Mouse (Mus musculus): ENCODE data around the gene Pgf. TPM values are rescaled to one million over a fixed set of nuclear protein-coding genes. Genes with fewer than 3 reads are reported as not detected.

The Pgf gene
- polyA plus RNA-seq, 1 experiment from 2014 or later: 2.5 TPM

- DNase-seq (ENCODE audit: extremely low spot score, low spot score): no peak
- 78% methylated on average over 5 of the region's 5 CpGs for WGBS
These were observed 6.5 kb upstream of the Pgf start for GRCm38 (mm10) chr12:85184118-85184517.

GRCm38 (mm10) chr12:85182898-85183297 is 5.3 kb upstream of the Pgf start:
- no peak overlapping the region for H3K27ac ChIP-seq
- H3K36me3 ChIP-seq (replicated peaks): no peaks in the 10 kb centered on the region
- H3K9me3 ChIP-seq: no peaks in the 10 kb centered on the region
- peaks cover 62% of the 10 kb centered on the region for H3K27me3 ChIP-seq (ENCODE audit: poor library complexity, severe bottlenecking)
- H3K4me1 ChIP-seq: peaks cover 33% of the 10 kb centered on the region
- no peak overlapping the region for H3K4me3 ChIP-seq
- WGBS: 65% methylated on average over 5 of the region's 5 CpGs
- no peak for DNase-seq (ENCODE audit: extremely low spot score, low spot score)

More at GRCm38 (mm10) chr12:85184118-85184517, 6.5 kb upstream of the Pgf start:
- no peaks in the 10 kb centered on the region for H3K36me3 ChIP-seq (replicated peaks)
- peaks cover 27% of the 10 kb centered on the region for H3K4me1 ChIP-seq
- peaks cover 50% of the 10 kb centered on the region for H3K27me3 ChIP-seq (ENCODE audit: poor library complexity, severe bottlenecking)
- H3K4me3 ChIP-seq: no peak overlapping the region
- no peaks in the 10 kb centered on the region for H3K9me3 ChIP-seq
- H3K27ac ChIP-seq: no peak overlapping the region

- Histone ChIP-seq H3K9me3 (no peaks in the 10 kb centered on the region), H3K4me3 (no peak overlapping the region), H3K36me3 (replicated peaks) (no peaks in the 10 kb centered on the region), H3K4me1 (peaks cover 39% of the 10 kb centered on the region), H3K27me3 (ENCODE audit: poor library complexity, severe bottlenecking) (peaks cover 68% of the 10 kb centered on the region), H3K27ac (no peak overlapping the region)
- 11% methylated on average over 8 of the region's 8 CpGs for WGBS
- DNase-seq (ENCODE audit: extremely low spot score, low spot score): no peak
These were observed 4.7 kb upstream of the Pgf start for GRCm38 (mm10) chr12:85182345-85182643.

- Histone ChIP-seq H3K4me3 (no peak overlapping the region), H3K27ac (no peak overlapping the region), H3K36me3 (replicated peaks) (no peaks in the 10 kb centered on the region), H3K4me1 (peaks cover 44% of the 10 kb centered on the region), H3K27me3 (ENCODE audit: poor library complexity, severe bottlenecking) (peaks cover 74% of the 10 kb centered on the region), H3K9me3 (no peaks in the 10 kb centered on the region)
- DNase-seq (ENCODE audit: extremely low spot score, low spot score): no peak
- WGBS: 46% methylated on average over 17 of the region's 17 CpGs
These were observed 4.1 kb upstream of the Pgf start for GRCm38 (mm10) chr12:85181475-85182344.

- H3K27ac ChIP-seq: no peak overlapping the region
- peaks cover 95% of the 10 kb centered on the region for H3K27me3 ChIP-seq (ENCODE audit: poor library complexity, severe bottlenecking)
- no peak for DNase-seq (ENCODE audit: extremely low spot score, low spot score)
- H3K9me3 ChIP-seq: no peaks in the 10 kb centered on the region
- WGBS: 70% methylated on average over 2 of the region's 2 CpGs
- H3K4me3 ChIP-seq: no peak overlapping the region
- no peaks in the 10 kb centered on the region for H3K36me3 ChIP-seq (replicated peaks)
- peaks cover 62% of the 10 kb centered on the region for H3K4me1 ChIP-seq
These were observed 704 bp upstream of the Pgf start for GRCm38 (mm10) chr12:85178294-85178693.

- H3K9me3 ChIP-seq: no peaks in the 10 kb centered on the region
- DNase-seq (ENCODE audit: extremely low spot score, low spot score): peak; percentile 37
- no peaks in the 10 kb centered on the region for H3K36me3 ChIP-seq (replicated peaks)
- H3K27ac ChIP-seq: peak overlapping the region; percentile 60
- peaks cover 82% of the 10 kb centered on the region for H3K27me3 ChIP-seq (ENCODE audit: poor library complexity, severe bottlenecking)
- H3K4me1 ChIP-seq: peaks cover 50% of the 10 kb centered on the region
- peak overlapping the region; percentile 49 for H3K4me3 ChIP-seq
- 3% methylated on average over 32 of the region's 32 CpGs for WGBS
These were observed 605 bp downstream of the Pgf start for GRCm38 (mm10) chr12:85176846-85177523.

- H3K4me3 ChIP-seq: peak overlapping the region; percentile 49
- H3K36me3 ChIP-seq (replicated peaks): no peaks in the 10 kb centered on the region
- DNase-seq (ENCODE audit: extremely low spot score, low spot score): peak; percentile 35
- peaks cover 74% of the 10 kb centered on the region for H3K27me3 ChIP-seq (ENCODE audit: poor library complexity, severe bottlenecking)
- H3K27ac ChIP-seq: peak overlapping the region; percentile 63
- H3K9me3 ChIP-seq: no peaks in the 10 kb centered on the region
- peaks cover 43% of the 10 kb centered on the region for H3K4me1 ChIP-seq
- 11% methylated on average over 11 of the region's 11 CpGs for WGBS
These were observed 1.4 kb downstream of the Pgf start for GRCm38 (mm10) chr12:85175926-85176845.

- Histone ChIP-seq H3K9me3 (no peaks in the 10 kb centered on the region), H3K27me3 (ENCODE audit: poor library complexity, severe bottlenecking) (peaks cover 74% of the 10 kb centered on the region), H3K27ac (peak overlapping the region; percentile 63), H3K4me3 (peak overlapping the region; percentile 49; the same call in 1 of the 2 replicates), H3K4me1 (peaks cover 43% of the 10 kb centered on the region), H3K36me3 (replicated peaks) (no peaks in the 10 kb centered on the region)
- WGBS: 44% methylated on average over 16 of the region's 16 CpGs
- DNase-seq (ENCODE audit: extremely low spot score, low spot score): no peak
These were observed 2.4 kb downstream of the Pgf start for GRCm38 (mm10) chr12:85175087-85175675.

- H3K4me1 ChIP-seq: peaks cover 53% of the 10 kb centered on the region
- no peak for DNase-seq (ENCODE audit: extremely low spot score, low spot score)
- no peaks in the 10 kb centered on the region for H3K36me3 ChIP-seq (replicated peaks)
- H3K27ac ChIP-seq: no peak overlapping the region
- H3K4me3 ChIP-seq: no peak overlapping the region
- WGBS: 82% methylated on average over 7 of the region's 7 CpGs
- peaks cover 66% of the 10 kb centered on the region for H3K27me3 ChIP-seq (ENCODE audit: poor library complexity, severe bottlenecking)
- no peaks in the 10 kb centered on the region for H3K9me3 ChIP-seq
These were observed 3.6 kb downstream of the Pgf start for GRCm38 (mm10) chr12:85174016-85174415.

GRCm38 (mm10) chr12:85170948-85171307 is 6.7 kb downstream of the Pgf start:
- Histone ChIP-seq H3K9me3 (no peaks in the 10 kb centered on the region), H3K27ac (no peak overlapping the region), H3K36me3 (replicated peaks) (no peaks in the 10 kb centered on the region), H3K4me3 (no peak overlapping the region), H3K4me1 (peaks cover 28% of the 10 kb centered on the region), H3K27me3 (ENCODE audit: poor library complexity, severe bottlenecking) (peaks cover 40% of the 10 kb centered on the region)
- no peak for DNase-seq (ENCODE audit: extremely low spot score, low spot score)
- WGBS: 86% methylated on average over 3 of the region's 3 CpGs

GRCm38 (mm10) chr12:85170284-85170947 is 7.2 kb downstream of the Pgf start:
- H3K27me3 ChIP-seq (ENCODE audit: poor library complexity, severe bottlenecking): peaks cover 35% of the 10 kb centered on the region
- H3K4me1 ChIP-seq: peaks cover 23% of the 10 kb centered on the region
- H3K4me3 ChIP-seq: no peak overlapping the region
- no peaks in the 10 kb centered on the region for H3K36me3 ChIP-seq (replicated peaks)
- WGBS: 85% methylated on average over 11 of the region's 11 CpGs
- no peak overlapping the region for H3K27ac ChIP-seq
- H3K9me3 ChIP-seq: no peaks in the 10 kb centered on the region
- DNase-seq (ENCODE audit: extremely low spot score, low spot score): no peak

- Histone ChIP-seq H3K9me3 (no peaks in the 10 kb centered on the region), H3K4me1 (peaks cover 17% of the 10 kb centered on the region), H3K27ac (no peak overlapping the region), H3K27me3 (ENCODE audit: poor library complexity, severe bottlenecking) (peaks cover 30% of the 10 kb centered on the region), H3K36me3 (replicated peaks) (no peaks in the 10 kb centered on the region), H3K4me3 (peak overlapping the region; percentile 38; the same call in 1 of the 2 replicates)
- WGBS: 47% methylated on average over 3 of the region's 3 CpGs
- DNase-seq (ENCODE audit: extremely low spot score, low spot score): no peak
These were observed 7.7 kb downstream of the Pgf start for GRCm38 (mm10) chr12:85169877-85170276.

Data from forebrain, embryonic 10.5 days (tissue).